Mouse (Mus musculus) spleen, adult 12 weeks (tissue): Measurements from ENCODE around the gene Cbx6.
"Not testable (repeated sequence)": the region's sequence is repeated elsewhere in the genome, so short reads cannot be mapped to it uniquely, and the experiment has no call there.

Source experiments
- DNase-seq: peaks from one replicate; pipeline ENCODE4 v3.0.0; 2022; ENCODE audit warnings: low spot score

The Cbx6 gene

DNA sequence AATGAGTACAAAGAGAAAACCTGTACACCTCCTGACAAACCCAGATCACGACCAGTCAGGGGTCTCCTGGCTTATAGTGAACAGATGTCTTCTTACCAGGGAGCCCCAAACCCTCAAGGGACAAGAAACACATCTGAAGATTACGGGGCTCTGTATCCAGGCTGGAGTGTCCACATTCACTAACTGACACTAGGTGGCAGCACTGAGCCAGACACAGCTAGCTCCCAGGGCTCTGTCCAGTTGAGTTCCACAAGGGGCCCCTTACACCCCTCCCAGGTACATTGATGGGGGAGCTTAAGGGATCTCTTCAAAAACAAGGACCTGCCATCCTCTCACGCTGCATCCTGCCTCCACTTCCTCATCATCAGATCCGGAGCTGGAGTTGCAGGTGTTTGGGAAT lies 4.1 kb downstream of the Cbx6 start:
- peak; percentile 63 for DNase-seq

DNA sequence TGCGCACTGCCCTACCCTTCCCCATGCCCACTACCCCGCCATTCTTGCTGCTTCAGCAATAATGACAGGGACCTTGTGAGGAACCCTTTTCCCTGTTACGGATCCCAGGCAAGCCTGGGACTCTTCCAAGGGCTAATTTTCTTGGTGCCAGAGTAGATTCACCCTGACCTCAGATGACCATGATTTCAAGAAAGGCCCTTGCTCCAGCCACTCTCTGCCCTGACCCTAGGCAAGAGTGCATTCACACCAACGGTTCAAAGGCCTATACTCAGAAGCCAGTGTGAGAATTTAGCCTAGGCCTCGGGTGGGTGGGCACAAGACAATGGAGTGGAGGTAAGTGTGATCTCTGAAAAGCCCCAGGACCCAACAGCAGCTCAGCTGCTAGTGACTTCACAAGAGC lies 5.1 kb downstream of the Cbx6 start:
- no peak for DNase-seq

DNA sequence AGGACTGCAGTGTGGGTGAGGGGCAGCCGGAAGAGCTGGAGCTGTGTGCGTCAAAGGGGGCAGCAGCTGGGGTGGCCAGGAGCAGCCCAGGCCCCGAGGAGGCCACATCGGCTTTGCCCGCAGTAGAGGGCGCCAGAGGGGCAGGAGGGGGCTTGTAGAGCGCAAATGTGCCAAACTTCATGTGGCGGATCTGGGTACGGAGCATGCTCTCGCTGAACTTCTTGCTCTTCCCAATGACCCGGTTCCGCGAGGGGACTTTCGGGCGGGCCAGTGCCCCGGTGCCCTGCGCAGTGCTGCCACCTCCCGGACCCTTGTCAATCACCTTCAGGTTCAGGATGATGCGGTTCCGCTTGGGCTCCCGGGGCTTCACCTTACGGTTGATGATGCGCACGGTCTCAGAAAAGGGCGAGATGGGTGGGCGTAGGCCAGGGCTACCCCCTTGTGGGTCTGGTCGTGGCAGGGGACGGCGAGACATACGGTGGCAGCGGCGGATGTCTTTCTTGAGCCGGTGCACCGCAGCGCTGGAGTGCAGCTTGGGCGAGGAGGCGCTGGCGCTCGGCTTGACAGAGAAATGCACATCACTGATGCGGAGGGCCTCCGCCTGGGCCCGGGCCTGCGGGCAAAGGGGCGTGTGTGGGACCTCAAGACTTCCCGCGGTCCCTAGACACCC lies 6.0 kb downstream of the Cbx6 start:
- no peak for DNase-seq

DNA sequence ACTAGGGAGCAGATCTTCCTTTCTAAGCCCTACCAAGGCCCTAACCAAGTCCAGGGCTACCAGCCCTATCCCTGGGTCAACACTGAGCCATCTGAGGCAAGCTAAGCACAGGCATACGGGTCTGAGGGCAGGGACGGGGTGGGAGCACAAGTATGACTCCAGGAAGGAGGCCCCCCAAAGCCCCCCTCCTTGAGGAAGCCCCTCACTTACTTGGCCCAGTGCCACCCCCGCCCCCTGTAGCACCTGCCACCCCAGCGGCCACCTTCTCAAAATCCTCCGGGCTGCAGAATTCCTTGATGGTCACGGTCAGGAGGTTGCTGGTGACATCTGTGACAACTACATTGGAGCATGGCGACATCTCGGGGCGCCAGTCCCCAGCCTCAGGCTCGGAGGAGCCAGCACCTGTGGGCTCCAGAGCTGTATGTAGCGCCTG lies 6.7 kb downstream of the Cbx6 start:
- DNase-seq: no peak

DNA sequence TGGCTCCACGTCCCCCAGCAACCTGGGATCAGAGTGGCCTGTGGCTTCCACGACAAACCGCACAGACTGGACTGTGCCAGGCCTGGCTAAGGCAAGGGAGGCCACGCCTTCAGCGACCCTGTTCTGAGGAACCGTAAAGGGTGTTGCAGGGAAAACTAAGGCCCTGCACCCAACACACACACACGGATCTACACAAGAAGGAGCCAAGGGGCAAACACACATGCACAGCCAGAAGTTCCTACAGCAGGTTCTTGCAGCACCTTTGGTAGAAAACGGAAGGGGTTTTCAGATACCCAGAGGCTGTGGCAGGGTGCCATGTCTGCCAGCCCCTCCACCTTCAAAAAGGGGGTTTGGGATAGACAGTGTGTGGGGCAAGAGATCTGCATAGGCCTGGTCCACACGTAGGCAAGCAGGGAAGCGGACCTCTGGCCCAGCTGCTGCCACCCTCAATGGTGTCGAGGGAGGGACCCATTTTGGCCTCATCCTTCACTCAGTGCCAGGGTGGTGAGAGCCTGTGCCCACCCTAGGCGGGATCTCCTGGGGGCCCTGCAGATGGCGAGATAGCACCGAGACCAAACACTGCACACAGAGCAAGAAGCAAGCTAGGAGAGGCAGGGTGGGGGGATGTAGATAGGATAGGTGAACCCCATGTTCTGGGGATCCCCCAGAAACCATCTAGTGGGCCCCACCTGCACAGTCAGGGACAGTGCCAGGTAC lies 7.3 kb downstream of the Cbx6 start:
- no peak for DNase-seq

DNA sequence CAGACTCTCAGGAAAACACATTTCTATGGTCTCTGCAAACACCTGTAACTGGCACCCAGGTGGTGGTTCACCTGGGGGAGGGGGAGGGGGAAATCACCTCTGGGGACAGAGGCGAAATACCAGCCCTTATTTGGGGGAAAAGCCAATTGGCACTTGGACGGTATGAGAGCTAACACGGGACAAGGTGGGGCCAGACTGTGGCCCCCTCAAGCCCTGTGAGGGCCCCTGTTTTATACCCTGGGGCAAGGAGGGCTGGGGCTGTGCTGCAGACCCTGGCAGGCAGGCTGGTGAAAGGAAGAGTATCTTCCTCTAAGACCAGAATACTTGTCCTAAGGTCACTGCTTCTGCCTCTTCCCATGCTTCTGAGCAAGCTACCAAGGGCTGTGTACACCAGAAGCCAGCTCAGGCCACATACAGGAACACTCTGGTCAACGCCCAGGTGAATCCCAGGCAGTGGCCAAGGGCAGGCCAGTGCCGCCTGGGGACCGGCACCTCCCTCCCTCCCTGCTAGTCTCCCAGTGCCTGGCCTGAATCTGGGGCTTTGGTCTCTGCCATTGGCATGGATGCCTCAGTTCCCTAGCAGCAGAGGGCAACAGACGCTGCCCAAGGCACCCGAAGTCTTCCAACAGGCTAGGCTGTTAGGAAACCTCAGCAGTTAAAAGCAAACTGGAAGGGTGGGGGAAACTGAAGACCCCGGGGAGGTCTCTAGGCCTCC lies 8.1 kb downstream of the Cbx6 start:
- no peak for DNase-seq

DNA sequence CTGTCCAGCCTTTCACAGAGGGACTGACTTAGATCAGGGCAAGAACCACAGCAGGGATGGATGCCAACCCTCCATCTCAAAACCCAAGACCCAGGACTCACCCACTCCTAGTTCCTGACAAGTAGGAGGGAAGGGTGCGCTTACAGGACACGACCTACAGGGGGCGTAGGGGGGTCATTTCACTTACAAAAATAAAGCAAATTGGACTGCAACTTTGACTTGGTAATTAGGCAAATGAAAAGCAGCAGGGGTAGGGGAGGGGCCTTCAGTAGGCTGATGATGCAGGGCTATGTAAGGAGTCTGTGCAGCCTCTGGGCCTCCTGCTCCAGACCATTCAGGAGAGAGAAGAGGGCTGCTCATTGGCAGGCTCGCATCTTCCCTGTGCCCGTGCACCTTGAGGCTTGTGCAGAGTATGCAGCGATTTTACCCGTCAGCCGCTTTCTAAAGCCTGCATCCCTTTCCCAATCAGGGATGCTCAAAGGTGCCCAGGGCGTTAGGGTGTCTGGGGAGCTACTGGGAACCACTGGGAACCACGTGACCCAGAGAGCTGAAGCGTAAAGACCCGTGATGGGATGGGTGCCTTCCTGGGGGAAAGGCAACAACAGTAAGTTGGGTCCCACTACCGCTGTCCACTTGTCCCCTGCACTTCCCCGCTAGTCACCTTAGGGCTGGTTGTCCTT lies 9.2 kb downstream of the Cbx6 start:
- no peak for DNase-seq

DNA sequence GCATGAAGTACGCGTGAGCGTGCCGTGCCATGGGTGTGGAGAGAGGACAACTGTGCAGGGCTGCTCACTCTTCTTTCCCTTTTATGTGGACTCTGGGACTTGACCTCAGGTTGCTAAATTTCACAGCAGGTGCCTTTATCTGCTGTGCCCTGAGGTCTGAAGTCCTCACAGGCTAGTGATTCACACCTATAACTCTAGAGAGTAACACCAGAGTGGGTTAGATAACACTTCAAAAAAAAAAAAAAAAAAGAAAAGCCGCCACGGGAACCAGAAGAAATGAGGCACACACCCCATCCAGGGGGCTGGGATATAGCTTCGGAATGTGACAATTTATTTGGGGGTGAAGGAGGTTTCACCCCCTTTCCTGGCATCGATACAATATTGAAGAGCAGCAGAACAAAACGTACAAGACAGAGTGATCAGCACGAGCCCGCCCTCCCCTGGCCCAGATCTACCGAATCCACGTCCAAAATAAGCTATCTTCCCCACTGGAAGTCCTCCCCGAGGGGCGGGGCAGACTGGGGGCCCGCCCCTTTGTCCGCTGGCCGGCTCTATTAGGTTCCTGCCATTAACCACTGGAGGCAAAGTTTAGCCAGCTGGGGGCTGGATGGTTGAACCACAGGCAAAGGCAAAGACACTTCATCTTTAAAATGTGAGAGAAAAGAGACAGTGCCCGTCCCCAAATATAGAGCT lies 10.8 kb downstream of the Cbx6 start:
- DNase-seq: peak; percentile 60

DNA sequence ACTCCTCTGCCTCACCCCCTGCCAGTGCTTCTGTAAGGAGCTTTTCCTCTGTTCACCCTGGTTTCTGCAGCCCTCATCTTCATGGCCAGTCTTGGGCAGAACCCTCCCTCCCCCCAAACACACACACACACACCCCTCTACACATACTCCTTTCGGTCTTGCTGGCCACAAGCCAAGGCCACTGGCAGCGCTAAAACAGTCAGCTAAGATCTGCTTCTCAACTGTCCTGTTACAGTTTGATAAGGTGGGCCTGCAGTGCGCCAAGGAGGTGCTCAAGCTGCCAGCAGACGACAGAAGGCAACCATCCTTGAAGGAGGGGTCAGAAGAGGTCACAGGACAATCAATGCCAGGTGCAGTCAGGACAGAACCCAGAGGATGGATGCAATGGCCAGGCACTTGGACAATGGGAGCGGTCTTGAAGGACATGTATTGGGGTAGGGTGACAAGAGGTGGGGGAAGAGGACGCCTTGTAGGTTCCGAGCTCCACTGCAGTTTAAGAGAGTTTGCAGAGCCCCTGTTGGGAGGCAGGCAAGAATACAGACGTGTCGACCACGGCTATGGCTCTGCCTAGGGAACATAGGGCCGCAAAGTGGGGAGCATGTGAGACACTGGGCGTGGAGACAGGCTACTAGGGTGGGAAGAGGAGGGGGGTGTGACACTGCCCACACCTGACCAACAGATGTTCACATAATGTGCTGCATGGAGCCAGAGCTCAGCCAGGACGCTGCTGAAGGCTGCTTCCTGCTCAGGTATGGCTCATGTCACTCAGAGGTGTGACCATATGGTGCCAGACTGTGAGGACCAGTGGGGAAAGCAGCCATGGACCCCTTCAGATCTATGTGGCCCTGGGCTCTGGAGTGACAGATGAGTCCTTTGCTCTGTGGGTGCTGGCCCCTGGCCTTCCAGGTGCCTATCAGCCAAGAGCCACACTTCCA lies 12.0 kb downstream of the Cbx6 start:
- peak; percentile 52 for DNase-seq

DNA sequence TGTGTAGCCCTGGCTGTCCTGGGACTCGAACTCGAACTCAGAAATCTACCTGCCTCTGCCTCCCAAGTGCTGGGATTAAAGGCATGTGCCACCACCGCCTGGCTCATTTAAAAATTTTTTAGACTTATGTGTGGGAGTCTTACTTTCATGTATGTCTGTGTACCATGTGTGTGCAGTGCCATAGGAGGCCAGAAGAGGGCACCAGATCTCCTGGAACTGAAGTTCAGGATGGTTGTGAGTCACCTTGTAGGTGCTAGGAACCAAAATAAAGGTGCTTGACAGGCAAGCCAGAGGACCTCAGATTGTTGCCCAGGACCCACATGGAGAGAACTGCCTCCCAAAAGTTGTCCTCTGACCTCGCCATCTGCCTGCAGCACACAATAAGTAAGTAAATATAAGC lies 16.2 kb downstream of the Cbx6 start:
- DNase-seq: no peak

DNA sequence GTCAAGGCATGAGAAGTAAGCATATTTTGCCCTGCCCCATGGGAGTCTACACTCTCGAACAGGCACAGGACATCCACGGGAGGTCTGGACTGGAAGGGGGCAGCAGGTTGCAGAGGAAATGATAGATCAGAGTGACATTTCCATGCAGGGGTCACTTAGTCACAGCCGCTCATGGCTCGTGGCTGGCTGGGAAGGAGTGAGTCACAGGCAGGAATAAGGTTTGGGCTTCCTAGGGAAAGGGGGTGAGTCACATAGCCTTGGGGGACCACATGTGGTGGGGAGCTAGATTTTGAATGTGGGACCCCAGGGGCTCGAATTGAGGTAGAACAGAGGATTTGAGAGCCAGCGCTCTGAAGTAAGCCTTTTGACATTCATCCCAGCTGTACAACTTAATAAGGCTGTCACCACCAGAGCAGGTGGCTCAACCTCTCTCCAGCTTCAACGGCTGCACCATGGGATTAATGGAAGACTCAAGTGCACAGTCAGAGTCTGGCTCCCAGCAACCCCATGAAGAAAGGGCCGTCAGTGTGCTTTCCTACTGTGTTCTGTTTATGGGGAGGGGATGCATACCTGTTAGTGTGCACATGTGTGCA lies 20.7 kb downstream of the Cbx6 start:
- DNase-seq: no peak

DNA sequence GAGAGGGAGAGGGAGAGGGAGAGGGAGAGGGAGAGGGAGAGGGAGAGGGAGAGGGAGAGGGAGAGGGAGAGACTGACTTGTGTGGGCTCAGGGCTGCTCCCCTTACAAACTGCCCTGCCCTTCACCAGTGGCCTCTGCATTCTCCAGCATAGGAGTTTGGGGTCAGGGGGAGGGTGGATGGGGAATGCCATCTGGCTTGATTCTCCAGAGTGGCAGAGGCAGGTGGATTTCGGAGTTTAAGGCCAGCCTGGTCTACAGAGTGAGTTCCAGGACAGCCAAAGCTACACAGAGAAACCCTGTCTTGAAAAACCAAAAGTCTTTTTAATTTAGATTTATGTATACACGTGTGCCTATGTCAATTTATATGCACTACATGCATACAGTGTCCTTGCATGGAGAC lies 21.6 kb downstream of the Cbx6 start:
- DNase-seq: not testable (repeated sequence)

DNA sequence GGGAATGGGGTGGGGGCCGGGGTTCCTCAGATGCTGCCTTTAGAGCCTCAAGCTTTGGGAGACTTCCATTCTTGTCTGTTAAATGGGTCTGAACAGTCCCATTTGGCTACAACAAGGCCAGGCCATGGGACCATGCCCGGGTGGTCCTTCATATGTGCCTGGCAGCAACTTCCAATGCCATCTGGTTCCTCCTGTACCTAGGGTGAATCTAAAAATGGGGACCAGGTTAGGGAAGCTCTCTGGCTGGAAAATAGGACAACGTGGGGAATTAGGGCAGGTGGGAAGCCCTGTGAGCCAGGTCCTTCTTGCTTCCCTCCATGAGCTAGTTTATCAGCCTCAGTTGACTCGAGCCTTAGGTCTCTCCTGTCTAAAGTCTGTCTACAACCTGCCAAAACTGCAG lies 23.5 kb downstream of the Cbx6 start:
- DNase-seq: no peak

DNA sequence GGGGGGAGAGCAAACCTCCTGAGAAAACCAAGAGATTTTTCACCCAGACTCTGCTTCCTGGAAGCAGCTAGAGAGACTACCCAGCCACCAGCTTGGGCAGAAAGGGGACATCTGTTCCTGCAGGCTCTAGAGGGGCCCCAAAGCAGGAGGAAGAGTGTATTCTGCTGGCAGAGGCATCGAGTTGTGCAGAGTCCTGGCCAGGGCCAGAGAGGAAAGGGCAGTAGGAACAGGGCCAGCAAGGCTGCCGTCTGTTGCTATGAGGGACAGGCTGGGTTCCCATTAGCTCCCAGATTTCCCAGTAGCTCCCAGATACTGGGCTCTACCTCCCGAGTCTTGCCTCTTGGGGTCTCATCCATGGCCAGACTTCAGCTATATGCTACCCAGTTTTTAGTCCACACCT lies 24.4 kb downstream of the Cbx6 start:
- DNase-seq: no peak

DNA sequence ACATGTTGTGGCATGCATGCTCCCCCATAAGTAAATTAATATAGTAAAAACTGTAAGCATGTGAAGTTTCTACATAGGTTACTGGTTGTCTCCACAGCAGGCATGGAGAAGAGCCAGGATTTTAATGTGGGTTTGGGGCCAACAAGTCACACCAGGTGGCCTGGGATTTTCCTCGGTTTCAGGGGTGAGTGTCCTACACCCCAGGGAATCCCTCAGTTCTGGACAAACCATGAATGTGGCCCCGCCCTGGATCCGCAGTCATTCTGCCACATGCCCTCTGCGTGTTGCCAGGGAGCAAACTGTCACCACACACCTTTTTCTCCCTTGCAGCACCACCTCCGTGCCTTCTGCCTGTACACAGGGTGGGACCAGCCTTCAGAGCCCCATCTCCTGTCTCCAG lies 25.8 kb downstream of the Cbx6 start:
- no peak for DNase-seq

DNA sequence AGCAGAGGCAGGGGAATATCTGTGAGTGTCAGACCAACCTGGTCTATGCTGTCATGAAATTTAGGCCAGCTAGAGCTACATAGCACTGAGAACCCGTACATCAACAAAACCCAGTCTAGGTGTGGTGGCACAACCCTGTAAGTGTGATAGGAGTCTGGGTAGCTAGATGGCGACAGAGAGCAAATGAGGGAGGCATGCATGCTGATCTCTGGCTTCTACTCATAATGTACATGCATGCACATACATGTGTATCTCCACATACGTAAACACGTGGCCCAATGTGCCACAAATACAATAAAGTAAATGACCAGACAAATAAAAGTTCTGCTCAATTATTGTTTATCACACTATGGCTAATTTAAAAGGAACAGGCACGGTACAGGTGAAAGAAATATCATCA lies 26.4 kb downstream of the Cbx6 start:
- no peak for DNase-seq

DNA sequence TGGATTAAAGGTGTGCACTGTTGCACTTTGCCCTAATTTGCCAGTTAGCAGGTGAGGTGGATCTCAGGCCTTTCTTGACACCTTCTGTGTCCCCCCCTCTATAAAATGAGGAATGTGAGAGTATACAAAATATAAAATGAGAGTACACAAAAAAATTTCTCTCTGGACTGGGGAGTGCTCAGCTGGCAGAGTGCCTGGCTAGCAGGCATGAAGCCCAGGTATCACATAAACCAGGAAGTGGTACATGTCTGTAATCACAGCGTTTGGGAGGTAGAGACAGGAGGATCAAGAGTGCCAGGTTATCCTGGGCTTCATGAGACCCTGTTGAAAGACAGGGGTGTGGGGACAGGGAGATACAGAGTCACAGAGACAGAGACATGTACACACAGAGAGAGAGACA lies 27.4 kb downstream of the Cbx6 start:
- no peak for DNase-seq

DNA sequence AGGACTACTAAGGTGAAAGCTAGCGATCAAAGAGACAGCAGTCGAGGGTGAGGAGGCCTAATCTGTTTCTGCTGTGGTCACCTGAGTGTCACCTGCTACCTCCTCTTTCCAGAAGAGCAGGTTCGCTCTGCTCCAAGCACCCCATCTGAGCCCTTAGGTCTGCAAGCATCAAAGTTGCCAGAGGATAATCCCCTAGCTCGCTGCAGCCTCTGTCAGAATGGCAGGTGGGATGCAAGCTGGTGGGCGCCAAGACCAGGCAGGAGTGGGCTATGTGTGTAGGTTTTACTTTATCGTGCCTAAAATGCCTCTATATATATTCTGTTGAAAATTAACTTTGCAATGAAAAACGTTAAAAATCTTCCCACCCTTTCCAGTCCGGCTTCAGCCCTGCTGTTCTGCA lies 29.2 kb downstream of the Cbx6 start:
- DNase-seq: no peak

DNA sequence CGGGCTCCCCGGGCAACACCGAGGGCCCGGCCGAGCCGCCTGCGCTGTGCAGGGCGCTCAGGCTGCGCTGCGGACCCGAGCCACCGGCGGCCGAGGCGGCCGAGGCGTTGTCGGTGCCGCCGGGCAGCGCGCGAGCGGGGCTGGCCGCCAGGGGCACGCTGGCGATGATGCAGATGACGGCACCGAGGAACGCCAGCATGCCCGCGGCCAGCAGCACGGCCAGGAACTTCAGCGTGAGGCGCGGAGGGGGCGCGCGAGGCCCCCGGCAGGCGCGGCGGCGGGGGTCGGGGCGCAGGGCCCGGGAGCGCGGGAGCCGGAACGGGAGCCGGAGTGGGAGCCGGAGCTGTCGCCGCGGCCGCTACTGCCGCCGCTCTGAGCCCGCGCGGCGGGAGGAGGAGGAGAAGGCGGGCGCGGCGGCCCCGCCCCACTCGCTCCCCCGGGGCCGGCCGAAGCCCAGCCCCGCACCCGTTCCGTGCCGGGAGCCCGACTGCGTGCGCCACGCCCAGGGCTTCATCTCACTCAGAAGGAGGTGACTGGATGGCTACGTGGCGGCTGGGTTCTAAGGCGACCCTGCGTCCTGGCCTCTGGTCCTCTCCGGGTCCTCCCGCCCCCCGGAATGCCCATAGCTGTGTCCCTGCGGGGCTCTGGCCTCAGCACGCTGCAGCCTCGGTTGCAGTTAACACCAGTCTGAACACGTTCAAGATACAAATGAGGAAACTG lies 30.0 kb downstream of the Cbx6 start, which contains the start of gene Nptxr:
Gene Nptxr (minus strand): TSS at position 415 of the 720 bp plus-strand sequence.
- no peak for DNase-seq
